Mouse (Mus musculus) myocyte (in vitro differentiated cells): Measurements from ENCODE around the gene Hsdl1.
A peak's percentile ranks its signal among the peaks of the same experiment; 100 is the strongest.

Experiments
- CEBPB ChIP-seq: IDR thresholded peaks from 2 replicates; pipeline ENCODE4 v1.6.1; 2011; ENCODE audit warnings: mild to moderate bottlenecking, moderate library complexity; ENCODE audit not compliant: poor library complexity, insufficient read depth, severe bottlenecking
- E2F4 ChIP-seq: IDR thresholded peaks from one replicate; pipeline ENCODE4 v1.6.1; 2011; ENCODE audit warnings: mild to moderate bottlenecking, control low read depth, moderate library complexity; ENCODE audit not compliant: insufficient read depth
- MAX ChIP-seq: IDR thresholded peaks from one replicate; pipeline ENCODE4 v1.6.1; 2011; ENCODE audit warnings: low read depth, mild to moderate bottlenecking, control low read depth
- MYOG ChIP-seq, 3 experiments: IDR thresholded peaks; one replicate each; pipeline ENCODE4 v1.6.1; 2011; ENCODE audit warnings: control low read depth in 2 of 3, low read depth in 2 of 3, mild to moderate bottlenecking in 2 of 3; ENCODE audit not compliant: insufficient read length in 2 of 3, control insufficient read depth in 1 of 3, insufficient read depth in 1 of 3
- POLR2A ChIP-seq: IDR thresholded peaks from one replicate; pipeline ENCODE4 v1.6.1; 2011; ENCODE audit warnings: low read depth, mild to moderate bottlenecking, control low read depth, moderate library complexity; ENCODE audit not compliant: insufficient read length
- POLR2AphosphoS2 ChIP-seq: IDR thresholded peaks from one replicate; pipeline ENCODE4 v1.6.1; 2011; ENCODE audit warnings: low read depth, control low read depth; ENCODE audit not compliant: insufficient read length
- SRF ChIP-seq: IDR thresholded peaks from one replicate; pipeline ENCODE4 v1.6.1; 2011; ENCODE audit warnings: low read depth; ENCODE audit not compliant: control insufficient read depth, insufficient read length
- TCF12 ChIP-seq: IDR thresholded peaks from one replicate; pipeline ENCODE4 v1.6.1; 2011; ENCODE audit warnings: mild to moderate bottlenecking, control low read depth; ENCODE audit not compliant: poor library complexity, insufficient read depth, severe bottlenecking
- TCF3 ChIP-seq: IDR thresholded peaks from one replicate; pipeline ENCODE4 v1.6.1; 2011; ENCODE audit warnings: low read depth, control low read depth; ENCODE audit not compliant: insufficient read length
- USF1 ChIP-seq: IDR thresholded peaks from one replicate; pipeline ENCODE4 v1.6.1; 2011; ENCODE audit warnings: low read depth, mild to moderate bottlenecking, control low read depth, moderate library complexity

GRCm38 (mm10) chr8:119558603-119559401, 16.2 kb downstream of the Hsdl1 start, which contains the start of gene Mbtps1:
- TF ChIP-seq POLR2AphosphoS2 (peak; percentile 45), POLR2A (peak; percentile 64), TCF12 (no peak), MAX (no peak), MYOG (IDR thresholded peaks at IDR 0.05; ENCODE audit: control insufficient read depth in 1 of 3, insufficient read depth in 1 of 3, insufficient read length in 2 of 3, low read depth in 2 of 3) (peak in 1 of 3 experiments; percentile 3), CEBPB (no peak), USF1 (no peak), E2F4 (no peak), TCF3 (no peak), SRF (no peak)
